Mouse (Mus musculus) stomach, embryonic 16.5 days (tissue): ENCODE measurements around the gene Rnf126. TPM values are rescaled to one million over a fixed set of nuclear protein-coding genes. Genes with fewer than 3 reads are reported as not detected.

Experiments used
- ATAC-seq: fragments of 200-750 bp; cut with Nextera tagmentation; 2 replicates; pipeline ENCODE4 v1.8.0; 2017; ENCODE audit warnings: moderate number of reproducible peaks, moderate TSS enrichment; ENCODE audit not compliant: insufficient read depth, low FRiP score
- H3K27ac ChIP-seq: fragments of 300-500 bp; sonication (generic); 2 replicates; pipeline ENCODE4 v1.5.1; 2014; ENCODE audit warnings: low read length
- H3K27me3 ChIP-seq: fragments of 300-500 bp; sonication (generic); 2 replicates; pipeline ENCODE4 v1.6.1; 2014; ENCODE audit warnings: low read length, control low read depth, mixed read lengths; ENCODE audit not compliant: control insufficient read depth, insufficient read depth
- H3K36me3 ChIP-seq: fragments of 300-500 bp; sonication (generic); 2 replicates; pipeline ENCODE4 v1.6.1; 2014; ENCODE audit warnings: low read length; ENCODE audit not compliant: control insufficient read depth, insufficient read depth
- H3K4me1 ChIP-seq: fragments of 300-500 bp; sonication (generic); 2 replicates; pipeline ENCODE4 v1.6.1; 2014; ENCODE audit warnings: low read length, control low read depth, mixed read lengths; ENCODE audit not compliant: control insufficient read depth, insufficient read depth
- H3K4me2 ChIP-seq: fragments of 300-500 bp; sonication (generic); 2 replicates; pipeline ENCODE4 v1.6.1; 2014; ENCODE audit warnings: low read depth, low read length, mixed read lengths
- H3K4me3 ChIP-seq: fragments of 300-500 bp; sonication (generic); replicated peaks from 2 replicates; pipeline ENCODE4 v1.5.1; 2014; ENCODE audit warnings: mild to moderate bottlenecking, low read length
- H3K9ac ChIP-seq: fragments of 300-500 bp; sonication (generic); 2 replicates; pipeline ENCODE4 v1.6.1; 2014; ENCODE audit warnings: low read length
- H3K9me3 ChIP-seq: fragments of 300-500 bp; sonication (generic); replicated peaks from 2 replicates; pipeline ENCODE4 v1.6.1; 2016; ENCODE audit warnings: low read length, control low read depth; ENCODE audit not compliant: control insufficient read depth
- WGBS: fragments of 180-500 bp; shearing (Covaris S2); extraction: QIAGEN DNeasy Blood & Tissue Kit; methylation state at CpG from one replicate; pipeline ENCODE4 v1.1.7; 2014; 5-methylcytosine and 5-hydroxymethylcytosine counted together
- polyA plus RNA-seq: library from polyadenylated mRNA; unstranded; fragments of >200 nt; fragmentation: Nextera tagmentation; extraction: Ambion mirVana; gene quantifications from 2 replicates; pipeline ENCODE4 v1.2.1, GENCODE M21; 2015

Gene Rnf126
- polyA plus RNA-seq, 1 experiment from 2014 or later: 34.8 TPM

DNA sequence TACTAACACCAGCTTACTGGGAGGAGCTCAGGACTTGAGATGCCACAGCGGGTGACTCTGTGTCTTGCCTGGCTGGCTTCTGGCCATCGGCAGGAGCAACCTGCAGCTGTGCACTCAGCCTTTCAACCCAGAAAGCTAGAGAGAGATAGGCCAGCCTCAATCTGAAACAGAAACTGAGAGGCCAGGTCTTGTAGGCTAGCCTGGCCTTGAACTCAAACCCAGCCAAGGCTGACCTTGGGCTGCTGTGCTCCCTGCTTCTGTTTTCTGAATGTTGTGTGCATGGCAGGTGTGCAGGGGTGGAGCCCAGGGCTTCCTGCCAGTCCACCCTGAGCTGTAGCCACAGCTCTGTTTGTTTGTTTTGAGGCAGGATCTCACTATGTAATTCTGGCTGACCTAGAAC lies 6.5 kb upstream of the Rnf126 start:
- Histone ChIP-seq H3K9ac (no peak overlapping the region), H3K27me3 (no peaks in the 10 kb centered on the region), H3K4me2 (no peak overlapping the region), H3K4me1 (peaks cover 19% of the 10 kb centered on the region), H3K27ac (no peak overlapping the region), H3K4me3 (no peak overlapping the region), H3K9me3 (peaks cover 2% of the 10 kb centered on the region; the same call in 1 of the 2 replicates), H3K36me3 (no peaks in the 10 kb centered on the region)
- WGBS: 90% methylated on average over 2 of the region's 2 CpGs
- ATAC-seq: no peak

DNA sequence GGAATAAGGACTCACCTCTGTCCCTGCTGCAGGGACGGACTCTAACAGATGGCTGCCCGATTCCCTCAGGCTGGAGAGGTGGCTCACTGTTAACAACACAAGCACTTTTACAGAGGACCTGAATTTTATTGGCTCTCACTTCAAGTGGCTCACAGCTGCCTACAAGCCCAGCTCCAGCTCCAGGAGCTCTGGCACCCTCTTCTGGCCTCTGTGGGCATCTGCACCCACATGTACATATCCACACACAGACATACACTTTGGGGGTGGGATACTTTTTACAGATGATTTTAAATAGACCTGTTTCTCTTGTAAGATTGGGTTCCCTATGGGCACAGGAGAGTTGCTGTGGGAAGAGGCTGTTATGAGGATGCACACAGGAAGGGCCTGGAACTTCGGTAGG lies 5.6 kb upstream of the Rnf126 start:
- no peak overlapping the region for H3K9ac ChIP-seq
- WGBS: 94% methylated on average over 3 of the region's 3 CpGs
- no peaks in the 10 kb centered on the region for H3K27me3 ChIP-seq
- H3K4me3 ChIP-seq: no peak overlapping the region
- H3K36me3 ChIP-seq: no peaks in the 10 kb centered on the region
- peaks cover 15% of the 10 kb centered on the region for H3K4me1 ChIP-seq
- H3K27ac ChIP-seq: no peak overlapping the region
- peaks cover 2% of the 10 kb centered on the region; the same call in 1 of the 2 replicates for H3K9me3 ChIP-seq
- no peak for ATAC-seq
- H3K4me2 ChIP-seq: no peak overlapping the region

DNA sequence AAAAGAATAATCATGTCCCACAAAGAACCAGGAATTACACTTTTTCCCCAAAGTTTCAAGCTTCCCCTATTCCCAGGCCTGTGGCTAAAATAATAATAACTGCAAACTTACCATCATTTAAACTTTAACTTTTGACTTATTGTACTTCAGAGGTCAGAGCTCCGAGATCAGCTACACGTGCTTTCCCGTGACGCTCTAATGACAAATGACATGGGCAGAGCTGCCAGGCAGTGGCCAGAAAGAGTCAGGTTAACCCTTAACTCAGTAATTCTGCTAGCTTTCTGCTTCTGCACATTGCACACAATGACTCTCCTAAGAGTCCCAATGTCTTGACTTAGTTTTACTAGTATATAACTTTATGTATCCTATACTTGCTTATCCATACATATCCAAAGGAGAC lies 2.6 kb upstream of the Rnf126 start:
- no peak for ATAC-seq
- no peak overlapping the region for H3K9ac ChIP-seq
- no peaks in the 10 kb centered on the region for H3K27me3 ChIP-seq
- 29% methylated on average over 4 of the region's 4 CpGs for WGBS
- H3K9me3 ChIP-seq: no peaks in the 10 kb centered on the region; the same call in 1 of the 2 replicates
- no peak overlapping the region for H3K4me2 ChIP-seq
- H3K27ac ChIP-seq: no peak overlapping the region
- H3K4me1 ChIP-seq: peaks cover 26% of the 10 kb centered on the region
- no peaks in the 10 kb centered on the region for H3K36me3 ChIP-seq
- no peak overlapping the region for H3K4me3 ChIP-seq

DNA sequence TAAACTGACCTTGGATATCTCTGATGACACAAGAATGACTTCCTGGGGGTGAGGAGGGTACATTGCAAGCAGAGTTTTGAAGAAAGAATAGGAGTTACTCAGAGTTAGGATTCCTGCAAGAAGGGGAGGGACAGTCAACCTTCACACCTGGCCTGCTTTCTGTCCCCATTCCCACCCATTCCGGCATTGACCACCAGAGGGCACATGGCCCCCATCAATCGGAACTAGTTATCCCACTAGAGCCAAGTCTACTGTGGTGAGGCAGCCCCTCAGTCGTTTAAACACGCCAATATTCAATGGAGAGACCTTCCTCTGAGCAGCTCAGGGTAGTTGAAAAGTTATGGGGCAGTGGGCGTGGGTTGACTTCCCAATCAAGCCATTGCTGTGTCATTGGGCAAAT lies 1.6 kb upstream of the Rnf126 start:
- H3K9me3 ChIP-seq: no peaks in the 10 kb centered on the region; the same call in 1 of the 2 replicates
- H3K4me2 ChIP-seq: no peak overlapping the region; the same call in 1 of the 2 replicates
- H3K36me3 ChIP-seq: no peaks in the 10 kb centered on the region
- no peak overlapping the region for H3K27ac ChIP-seq
- H3K4me3 ChIP-seq: 0 out of 2 replicates have a peak overlapping the region, but pooled peaks have one; percentile 99
- ATAC-seq: no peak
- WGBS: 2% methylated on average over 5 of the region's 5 CpGs
- H3K9ac ChIP-seq: no peak overlapping the region
- H3K27me3 ChIP-seq: no peaks in the 10 kb centered on the region
- peaks cover 32% of the 10 kb centered on the region for H3K4me1 ChIP-seq

DNA sequence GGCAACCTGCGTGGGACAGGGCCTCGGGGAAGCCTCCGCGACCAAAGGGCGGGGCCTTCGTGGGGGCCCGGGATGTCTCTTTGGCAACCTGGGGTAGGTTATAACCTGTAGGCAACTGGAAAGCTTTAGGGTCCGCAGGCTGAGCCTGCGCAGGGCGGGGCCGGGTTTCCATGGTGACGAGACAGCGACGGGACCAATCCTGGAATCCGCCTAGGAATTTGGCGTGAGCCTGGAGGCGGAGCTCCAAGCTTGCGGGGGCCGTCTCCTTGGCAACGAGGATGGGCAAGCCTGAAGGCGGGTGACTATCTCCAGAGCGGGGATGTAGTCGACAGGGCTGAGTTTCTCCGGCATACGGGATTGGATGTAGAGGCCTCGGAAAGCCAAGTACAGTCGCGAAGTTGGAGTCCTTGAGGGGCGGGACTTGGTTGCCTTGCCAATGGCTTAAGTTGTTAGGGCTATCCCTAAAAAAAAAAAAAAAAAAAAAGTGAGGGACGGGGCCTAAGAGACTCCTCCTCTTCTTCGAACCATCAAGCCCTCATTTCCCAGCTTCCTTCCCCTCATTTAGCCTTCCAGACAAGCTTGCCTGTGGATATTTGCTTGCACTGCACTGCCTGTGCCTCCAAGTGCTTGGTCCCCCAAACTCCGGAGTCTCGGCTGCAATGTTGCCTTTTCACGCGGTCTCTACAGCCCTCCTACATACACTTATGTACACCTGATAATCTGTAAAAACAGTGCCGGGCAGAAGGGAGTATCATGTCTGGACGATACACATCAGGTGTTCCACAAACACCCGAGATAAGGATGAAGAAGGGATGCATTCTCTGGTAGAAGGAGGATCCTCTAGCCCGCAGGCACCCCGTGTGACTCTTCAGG lies 856 bp upstream of the Rnf126 start:
- peaks cover 32% of the 10 kb centered on the region for H3K4me1 ChIP-seq
- H3K9ac ChIP-seq: peak overlapping the region; percentile 99
- H3K4me2 ChIP-seq: peak overlapping the region; percentile 89
- H3K9me3 ChIP-seq: no peaks in the 10 kb centered on the region; the same call in 1 of the 2 replicates
- H3K27ac ChIP-seq: peak overlapping the region; percentile 95
- peak overlapping the region; percentile 99 for H3K4me3 ChIP-seq
- 10% methylated on average over 40 of the region's 40 CpGs for WGBS
- H3K27me3 ChIP-seq: no peaks in the 10 kb centered on the region
- peak; percentile 78 for ATAC-seq
- H3K36me3 ChIP-seq: no peaks in the 10 kb centered on the region

DNA sequence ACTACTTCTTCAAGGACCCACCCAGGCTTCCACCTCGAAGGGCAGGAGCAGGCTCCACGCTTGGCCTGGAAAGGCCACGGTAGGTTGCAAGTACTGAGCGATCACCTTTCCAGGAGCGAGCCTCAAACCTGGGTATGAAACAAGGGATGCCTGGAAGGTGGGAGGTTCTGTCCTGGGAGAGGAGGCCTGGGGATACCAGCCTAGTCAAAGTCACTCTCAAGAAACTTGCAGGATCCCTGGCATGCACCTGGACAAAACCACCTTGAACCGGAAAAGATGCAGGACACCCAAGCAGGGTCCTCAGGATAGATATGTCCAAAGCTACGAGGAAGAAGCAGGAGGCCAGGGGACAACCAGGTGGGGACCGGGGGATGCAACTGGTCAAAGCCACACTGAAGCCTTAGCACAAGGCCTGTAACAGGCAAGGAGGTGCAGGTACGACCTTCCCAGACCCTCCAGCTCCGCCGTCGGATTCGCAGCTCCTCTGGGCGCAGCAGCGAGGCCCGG lies 698 bp downstream of the Rnf126 start:
- H3K4me3 ChIP-seq: peak overlapping the region; percentile 99
- H3K9ac ChIP-seq: peak overlapping the region; percentile 99
- H3K27me3 ChIP-seq: no peaks in the 10 kb centered on the region
- no peaks in the 10 kb centered on the region for H3K9me3 ChIP-seq
- H3K4me2 ChIP-seq: peak overlapping the region; percentile 89
- 5% methylated on average over 16 of the region's 16 CpGs for WGBS
- peaks cover 32% of the 10 kb centered on the region for H3K4me1 ChIP-seq
- peak overlapping the region; percentile 95 for H3K27ac ChIP-seq
- H3K36me3 ChIP-seq: peaks cover 6% of the 10 kb centered on the region; the same call in 1 of the 2 replicates
- ATAC-seq: no peak; the same call in 1 of the 2 replicates

DNA sequence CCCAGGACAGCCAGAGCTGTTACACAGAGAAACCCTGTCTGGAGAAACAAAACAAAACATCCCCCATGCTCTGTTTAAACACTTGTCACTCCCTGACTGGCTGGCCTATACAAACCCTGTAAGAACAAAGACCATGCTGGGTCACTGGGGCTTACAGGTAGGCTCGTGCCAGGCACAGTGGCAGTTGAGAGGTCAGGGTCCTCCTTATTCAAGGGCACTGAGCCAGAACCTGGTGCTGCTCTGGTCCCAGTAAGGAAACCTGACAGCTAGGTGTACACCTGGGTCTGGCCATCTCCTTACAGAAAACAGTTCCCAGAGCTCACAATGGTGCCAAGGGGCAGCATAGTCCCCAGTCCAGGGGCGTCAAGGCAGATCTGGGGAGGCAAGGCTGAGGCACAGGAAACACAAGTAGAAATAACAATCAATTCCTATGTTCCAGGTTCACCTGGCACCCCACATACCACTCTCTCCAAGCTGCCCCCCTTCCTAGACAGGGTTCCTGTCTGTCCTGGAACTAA lies 1.5 kb downstream of the Rnf126 start:
- 56% methylated on average over 2 of the region's 2 CpGs for WGBS
- Histone ChIP-seq H3K9ac (peak overlapping the region; percentile 99), H3K4me2 (peak overlapping the region; percentile 89), H3K4me3 (peak overlapping the region; percentile 99), H3K9me3 (no peaks in the 10 kb centered on the region), H3K27ac (no peak overlapping the region), H3K36me3 (peaks cover 12% of the 10 kb centered on the region; the same call in 1 of the 2 replicates), H3K4me1 (peaks cover 32% of the 10 kb centered on the region), H3K27me3 (no peaks in the 10 kb centered on the region)
- no peak for ATAC-seq

DNA sequence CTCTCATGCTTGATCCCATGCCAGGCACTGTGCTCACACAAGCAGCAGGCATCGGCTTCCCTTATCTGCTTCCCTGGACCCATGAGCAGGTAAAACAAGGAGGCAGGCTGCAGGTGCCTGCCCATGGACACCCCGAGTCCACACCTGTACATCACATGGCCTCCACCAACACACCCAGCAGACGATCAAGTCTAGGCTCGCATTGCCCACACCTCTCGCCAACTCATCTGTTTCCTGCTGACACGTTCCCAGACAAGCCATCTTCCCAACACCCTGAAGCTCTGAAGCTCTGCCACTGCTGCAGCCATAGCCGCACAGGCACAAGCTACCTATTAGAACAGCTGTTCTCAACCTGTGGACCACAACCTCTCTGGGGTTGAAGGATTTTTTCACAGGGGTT lies 2.5 kb downstream of the Rnf126 start:
- no peak overlapping the region for H3K27ac ChIP-seq
- no peak overlapping the region for H3K4me3 ChIP-seq
- no peak overlapping the region for H3K4me2 ChIP-seq
- 67% methylated on average over 7 of the region's 7 CpGs for WGBS
- H3K9ac ChIP-seq: 0 out of 2 replicates have a peak overlapping the region, but pooled peaks have one; percentile 43
- no peak for ATAC-seq
- H3K27me3 ChIP-seq: no peaks in the 10 kb centered on the region
- H3K4me1 ChIP-seq: peaks cover 32% of the 10 kb centered on the region
- peaks cover 14% of the 10 kb centered on the region; the same call in 1 of the 2 replicates for H3K36me3 ChIP-seq
- H3K9me3 ChIP-seq: no peaks in the 10 kb centered on the region

DNA sequence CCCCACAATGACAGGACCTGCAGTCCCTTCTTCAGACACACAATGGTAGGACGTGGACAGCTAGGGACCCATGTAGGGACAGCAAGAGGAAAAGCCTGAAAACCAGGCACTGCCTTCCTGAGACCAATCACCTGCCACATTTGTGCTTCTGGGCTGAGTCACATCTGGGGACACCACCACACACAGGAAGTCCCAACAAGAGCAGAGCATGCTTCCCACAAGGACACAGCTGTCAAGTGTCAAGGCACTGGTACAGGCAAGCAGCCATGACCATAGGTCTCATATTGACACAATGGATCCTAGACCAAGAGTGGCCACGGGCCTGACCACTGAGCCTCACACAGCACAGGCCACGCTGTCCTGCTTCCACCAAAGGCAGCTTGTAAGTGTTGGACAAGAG lies 3.9 kb downstream of the Rnf126 start:
- WGBS: 79% methylated on average over 3 of the region's 3 CpGs
- H3K4me1 ChIP-seq: peaks cover 24% of the 10 kb centered on the region
- H3K4me3 ChIP-seq: no peak overlapping the region
- peaks cover 26% of the 10 kb centered on the region for H3K36me3 ChIP-seq
- no peak overlapping the region for H3K9ac ChIP-seq
- no peak overlapping the region for H3K27ac ChIP-seq
- ATAC-seq: no peak
- no peaks in the 10 kb centered on the region for H3K27me3 ChIP-seq
- H3K4me2 ChIP-seq: no peak overlapping the region
- no peaks in the 10 kb centered on the region for H3K9me3 ChIP-seq
